Comparison of ENCODE assay signal across 15 mouse cellular contexts in the genomic region with DNA sequence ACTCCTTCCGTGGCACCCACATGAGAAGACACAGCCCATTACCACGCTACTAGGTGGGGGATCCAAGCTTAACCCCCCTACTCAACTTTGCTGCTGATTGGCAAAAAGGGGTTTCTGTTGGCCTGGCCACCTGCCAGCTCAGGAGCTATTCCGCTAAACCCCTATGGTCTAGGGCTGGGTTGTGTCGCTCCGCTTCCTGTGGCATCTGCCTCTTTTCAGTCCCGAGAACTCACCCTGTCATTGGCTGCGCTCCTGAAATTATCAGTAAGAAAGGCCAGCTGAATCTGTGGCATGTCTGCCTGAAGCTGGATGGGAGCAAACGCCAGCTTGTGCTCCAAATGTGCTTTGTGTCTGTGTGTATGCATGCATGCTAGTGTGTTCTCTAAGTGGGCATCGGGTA. TPM values are rescaled to one million over a fixed set of nuclear protein-coding genes. Genes with fewer than 3 reads are reported as not detected.
DNase-seq lines count a peak whose midpoint lies in the region; ATAC-seq lines count a peak whose summit lies in the region.
"Had no signal": no experiment of that assay in that cellular context is flagged by ENCODE, and none has a peak within 500 bp of the region (broad histone marks: within the 10 kb centered on the region; RNA-seq: fewer than 3 reads in every experiment).

No protein-coding gene starts in this region.

- 50% methylated on average over 9 of the region's 9 CpGs for whole genome bisulfite sequencing in heart, embryonic 10.5 days
- 76% methylated on average over 9 of the region's 9 CpGs for WGBS in neural tube, embryonic 12.5 days
- 54% methylated on average over 9 of the region's 9 CpGs for WGBS in hindbrain, embryonic 13.5 days
- 50% methylated on average over 9 of the region's 9 CpGs for WGBS in neural tube, embryonic 15.5 days

- DNase-seq in heart, embryonic 10.5 days (ENCODE audit: low spot score) = no peak
- no peak for DNase-seq in heart, adult 9 months (ENCODE audit: low spot score in 2 of 2)
- DNase-seq in neural tube, embryonic 10.5 days (ENCODE audit: extremely low spot score, low spot score) = no peak
- no peak for DNase-seq in adrenal gland, adult 18-20 months (ENCODE audit: low spot score in 2 of 2)
- no peak for DNase-seq in adrenal gland, postnatal 10 days
- DNase-seq: heart, adult 2 months; kidney, postnatal 36 days; right cerebral cortex, postnatal 25 days had no signal

- peaks cover 78% of the 10 kb centered on the region for H3K4me1 ChIP-seq in heart, embryonic 10.5 days
- peaks cover 64% of the 10 kb centered on the region for H3K4me1 ChIP-seq in neural tube, embryonic 12.5 days
- peaks cover 80% of the 10 kb centered on the region for H3K4me1 ChIP-seq in hindbrain, embryonic 13.5 days (replicated peaks)
- peaks cover 69% of the 10 kb centered on the region for H3K4me1 ChIP-seq in neural tube, embryonic 15.5 days

- no peaks in the 10 kb centered on the region for H3K9me3 ChIP-seq in heart, embryonic 10.5 days
- H3K9me3 ChIP-seq in neural tube, embryonic 12.5 days = no peaks in the 10 kb centered on the region
- H3K9me3 ChIP-seq in hindbrain, embryonic 13.5 days = no peaks in the 10 kb centered on the region
- H3K9me3 ChIP-seq in neural tube, embryonic 15.5 days (replicated peaks) = no peaks in the 10 kb centered on the region
- H3K9me3 ChIP-seq: limb, embryonic 15.5 days; stomach, embryonic 15.5 days had no signal

- peaks cover 43% of the 10 kb centered on the region for H3K27me3 ChIP-seq in heart, embryonic 10.5 days (ENCODE audit: insufficient read depth, poor library complexity, severe bottlenecking)
- H3K27me3 ChIP-seq in neural tube, embryonic 12.5 days (replicated peaks) = 0 out of 2 replicates have a peak, but pooled peaks cover 10% of the 10 kb centered on the region
- H3K27me3 ChIP-seq in hindbrain, embryonic 13.5 days = peaks cover 3% of the 10 kb centered on the region; the same call in 1 of the 2 replicates
- H3K27me3 ChIP-seq in neural tube, embryonic 15.5 days (replicated peaks) = no peaks in the 10 kb centered on the region

- H3K4me3 ChIP-seq in heart, embryonic 10.5 days = no peak overlapping the region
- no peak overlapping the region for H3K4me3 ChIP-seq in neural tube, embryonic 12.5 days
- H3K4me3 ChIP-seq in hindbrain, embryonic 13.5 days = no peak overlapping the region
- H3K4me3 ChIP-seq in neural tube, embryonic 15.5 days (replicated peaks) = no peak overlapping the region
- H3K4me3 ChIP-seq: heart, adult 2 months; limb, embryonic 15.5 days; myocyte; stomach, embryonic 15.5 days had no signal

- H3K9ac ChIP-seq in neural tube, embryonic 12.5 days = no peak overlapping the region
- peak overlapping the region; percentile 55; the same call in 1 of the 2 replicates for H3K9ac ChIP-seq in hindbrain, embryonic 13.5 days
- no peak overlapping the region; the same call in 1 of the 2 replicates for H3K9ac ChIP-seq in neural tube, embryonic 15.5 days (replicated peaks)
- H3K9ac ChIP-seq: limb, embryonic 15.5 days; stomach, embryonic 15.5 days had no signal

- no peaks in the 10 kb centered on the region for H3K36me3 ChIP-seq in heart, embryonic 10.5 days
- no peaks in the 10 kb centered on the region for H3K36me3 ChIP-seq in neural tube, embryonic 12.5 days
- no peaks in the 10 kb centered on the region for H3K36me3 ChIP-seq in hindbrain, embryonic 13.5 days
- H3K36me3 ChIP-seq in neural tube, embryonic 15.5 days = no peaks in the 10 kb centered on the region
- H3K36me3 ChIP-seq: limb, embryonic 15.5 days; stomach, embryonic 15.5 days had no signal

- no peak for ATAC-seq in neural tube, embryonic 12.5 days (ENCODE audit: low FRiP score, low read depth)
- ATAC-seq in hindbrain, embryonic 13.5 days (ENCODE audit: low FRiP score) = no peak
- ATAC-seq in neural tube, embryonic 15.5 days (ENCODE audit: low FRiP score) = no peak
- ATAC-seq: inflammation-experienced regulatory T-cells, adult 6 months had no signal

- peak overlapping the region; percentile 48 for H3K4me2 ChIP-seq in neural tube, embryonic 12.5 days (replicated peaks)
- peak overlapping the region; percentile 34; the same call in 1 of the 2 replicates for H3K4me2 ChIP-seq in hindbrain, embryonic 13.5 days
- H3K4me2 ChIP-seq in neural tube, embryonic 15.5 days = no peak overlapping the region
- H3K4me2 ChIP-seq: limb, embryonic 15.5 days; stomach, embryonic 15.5 days had no signal

- H3K27ac ChIP-seq in heart, embryonic 10.5 days = 0 out of 2 replicates have a peak overlapping the region, but pooled peaks have one; percentile 23
- peak overlapping the region; percentile 86 for H3K27ac ChIP-seq in neural tube, embryonic 12.5 days
- H3K27ac ChIP-seq in hindbrain, embryonic 13.5 days = peak overlapping the region; percentile 94
- peak overlapping the region; percentile 89 for H3K27ac ChIP-seq in neural tube, embryonic 15.5 days (replicated peaks)
- H3K27ac ChIP-seq: heart, adult 2 months; limb, embryonic 15.5 days; stomach, embryonic 15.5 days had no signal

RNA-seq across cellular contexts. Expression of a gene that starts 6.1 kb away (rescaled TPM):
- polyA plus RNA-seq in heart, embryonic 10.5 days (2016; fragmentation: Nextera tagmentation; extraction: Ambion mirVana) = 1.0 and 2.8 TPM in 2 replicates
- polyA plus RNA-seq in neural tube, embryonic 12.5 days (2016; fragmentation: Nextera tagmentation; extraction: Ambion mirVana) = 6.7 and 6.9 TPM in 2 replicates
- polyA plus RNA-seq in hindbrain, embryonic 13.5 days (2015; fragmentation: Nextera tagmentation; extraction: Ambion mirVana) = 16.4 and 18.1 TPM in 2 replicates
- polyA plus RNA-seq in neural tube, embryonic 15.5 days (2015; fragmentation: Nextera tagmentation; extraction: Ambion mirVana) = 28.7 and 31.1 TPM in 2 replicates
- total RNA-seq in adrenal gland, adult 18-20 months (2021) = 10 to 100 TPM; 26.0 to 42.7 TPM
- 10 to 100 TPM; 40.8 to 44.7 TPM for total RNA-seq in adrenal gland, postnatal 10 days (2021)

RNA-seq across cellular contexts. Expression of a gene that starts 6.8 kb away (rescaled TPM):
- 0.60 and 0.78 TPM in 2 replicates for polyA plus RNA-seq in heart, embryonic 10.5 days (2016; fragmentation: Nextera tagmentation; extraction: Ambion mirVana)
- 0.39 and 0.79 TPM in 2 replicates for polyA plus RNA-seq in neural tube, embryonic 12.5 days (2016; fragmentation: Nextera tagmentation; extraction: Ambion mirVana)
- 1.2 and 1.4 TPM in 2 replicates for polyA plus RNA-seq in hindbrain, embryonic 13.5 days (2015; fragmentation: Nextera tagmentation; extraction: Ambion mirVana)
- polyA plus RNA-seq in neural tube, embryonic 15.5 days (2015; fragmentation: Nextera tagmentation; extraction: Ambion mirVana) = 3.1 and 3.4 TPM in 2 replicates
- 10 to 100 TPM; 12.5 to 13.2 TPM for total RNA-seq in adrenal gland, adult 18-20 months (2021)
- 1 to 10 TPM; 4.1 to 6.0 TPM for total RNA-seq in adrenal gland, postnatal 10 days (2021)
- polyA plus RNA-seq: inflammation-experienced regulatory T-cells, adult 6 months had no signal

RNA-seq across cellular contexts. Expression of a gene that starts 33.4 kb away (rescaled TPM):
- polyA plus RNA-seq in heart, embryonic 10.5 days (2016; fragmentation: Nextera tagmentation; extraction: Ambion mirVana) = 6.7 and 8.7 TPM in 2 replicates
- polyA plus RNA-seq in neural tube, embryonic 12.5 days (2016; fragmentation: Nextera tagmentation; extraction: Ambion mirVana) = 4.9 and 6.5 TPM in 2 replicates
- polyA plus RNA-seq in hindbrain, embryonic 13.5 days (2015; fragmentation: Nextera tagmentation; extraction: Ambion mirVana) = 1.8 and 2.1 TPM in 2 replicates
- polyA plus RNA-seq in neural tube, embryonic 15.5 days (2015; fragmentation: Nextera tagmentation; extraction: Ambion mirVana) = 1.4 and 4.0 TPM in 2 replicates
- 10 to 100 TPM; 12.1 to 17.6 TPM for total RNA-seq in adrenal gland, adult 18-20 months (2021)
- 10 to 100 TPM; 11.1 to 14.4 TPM for total RNA-seq in adrenal gland, postnatal 10 days (2021)

Comparison
In these comparisons a context has a peak if more than half of its experiments do, and no peak if none do; other contexts are left out.
1. H3K27ac ChIP-seq: peak in every context shown above with its lines; median percentile 94 in hindbrain, embryonic 13.5 days; 89 in neural tube, embryonic 15.5 days; 86 in neural tube, embryonic 12.5 days; 23 in heart, embryonic 10.5 days.